Mouse (Mus musculus) Patski (cell line): ENCODE results near the gene Ldb1. TPM values are rescaled to one million over a fixed set of nuclear protein-coding genes. Genes with fewer than 3 reads are reported as not detected.
"Not testable (repeated sequence)": the region's sequence is repeated elsewhere in the genome, so short reads cannot be mapped to it uniquely, and the experiment has no call there.

Experiments
- ATAC-seq: fragments of 100-300 bp; one replicate; pipeline ENCODE4 v1.8.0; 2021
- CTCF ChIA-PET: fragments of 350-600 bp; sonication (Branson Sonifier 250); formaldehyde crosslinking; loops from one replicate; lab custom pipeline; 2022; ENCODE audit warnings: inconsistent platforms; lab: Charles Lee
- POLR2A ChIA-PET: fragments of 350-600 bp; sonication (Branson Sonifier 250); formaldehyde crosslinking; loops from one replicate; lab custom pipeline; 2022; ENCODE audit warnings: antibody characterized with exemption, inconsistent platforms; lab: Charles Lee
- DNase-seq: peaks from one replicate; pipeline ENCODE4 v3.0.0-alpha.2; 2011; ENCODE audit warnings: low read depth, low spot score
- H3K27me3 ChIP-seq: fragments of 371-371 bp; one replicate; pipeline ENCODE4 v1.5.1; 2021
- CTCF ChIP-seq: fragments of 100-300 bp; IDR thresholded peaks from one replicate; pipeline ENCODE4 v1.5.1; 2021
- in situ Hi-C: fragments of 300-500 bp; cut with MboI; formaldehyde crosslinking; loops from 3 replicates; pipeline ENCODE4 v1.11.1; 2018; ENCODE audit warnings: low pct_unique_long_range_greater_than_20kb, mixed read lengths
- polyA plus RNA-seq: library from polyadenylated mRNA; unstranded; gene quantifications from one replicate; pipeline ENCODE4 v1.2.3, GENCODE M21; 2021

The Ldb1 gene
- polyA plus RNA-seq, 1 experiment from 2014 or later = 169 TPM

- ChIA-PET POLR2A (interaction anchor here (0.8 kb wide), 1 partner anchor 41 kb away, joined by 3 read pairs; no protein-coding TSS in a partner anchor), CTCF (interaction anchor here (1.8 kb wide), 1 partner anchor 12 kb away, joined by 5 read pairs; no protein-coding TSS in a partner anchor)
- in situ Hi-C loops = no loop called here
- no peaks in the 10 kb centered on the region for H3K27me3 ChIP-seq
- DNase-seq = peak; percentile 20
- ATAC-seq = no peak
- no peak for TF ChIP-seq CTCF
These were observed 42.7 kb downstream of the Ldb1 start for GRCm38 (mm10) chr19:46002279-46002678.

- no peak for DNase-seq
- ChIA-PET POLR2A (no interaction called here), CTCF (interaction anchor here (1.3 kb wide), 1 partner anchor 15 kb away, joined by 3 read pairs; no protein-coding TSS in a partner anchor)
- in situ Hi-C loops = no loop called here
- no peak for TF ChIP-seq CTCF
- H3K27me3 ChIP-seq = no peaks in the 10 kb centered on the region
- ATAC-seq = no peak
These were observed 45.6 kb downstream of the Ldb1 start for GRCm38 (mm10) chr19:45999378-45999777.

GRCm38 (mm10) chr19:45998694-45999217 is 46.3 kb downstream of the Ldb1 start:
- DNase-seq (no peak), ATAC-seq (no peak)
- no peak for TF ChIP-seq CTCF
- in situ Hi-C loops = no loop called here
- no peaks in the 10 kb centered on the region for H3K27me3 ChIP-seq
- CTCF ChIA-PET = no interaction called here
- POLR2A ChIA-PET = interaction anchor here (0.7 kb wide), 1 partner anchor 225 kb away, joined by 4 read pairs; no protein-coding TSS in a partner anchor

GRCm38 (mm10) chr19:45997785-45998693 is 47.0 kb downstream of the Ldb1 start, which contains the start of gene Armh3:
Gene Armh3, minus strand, starts transcription at chr19:45998488.
- ChIA-PET CTCF (interaction anchor here (0.6 kb wide), 1 partner anchor 119 kb away, joined by 3 read pairs; no protein-coding TSS in a partner anchor), POLR2A (interaction anchor here (0.7 kb wide), 1 partner anchor 225 kb away, joined by 4 read pairs; no protein-coding TSS in a partner anchor)
- ATAC-seq (peak; percentile 75), DNase-seq (peak; percentile 65)
- in situ Hi-C loops = no loop called here
- no peak for TF ChIP-seq CTCF
- H3K27me3 ChIP-seq = no peaks in the 10 kb centered on the region

- POLR2A ChIA-PET = no interaction called here
- CTCF ChIA-PET = interaction anchor here (1.2 kb wide), 1 partner anchor 17 kb away, joined by 5 read pairs; no protein-coding TSS in a partner anchor
These were observed 47.6 kb downstream of the Ldb1 start for GRCm38 (mm10) chr19:45997365-45997764.

GRCm38 (mm10) chr19:45993981-45994737 is 50.9 kb downstream of the Ldb1 start:
- no peak for ATAC-seq
- in situ Hi-C loops = no loop called here

More at GRCm38 (mm10) chr19:45997365-45997764, 47.6 kb downstream of the Ldb1 start:
- in situ Hi-C loops = no loop called here
- ATAC-seq (no peak), DNase-seq (no peak)
- TF ChIP-seq CTCF = no peak
- H3K27me3 ChIP-seq = no peaks in the 10 kb centered on the region

GRCm38 (mm10) chr19:45993441-45993840 is 51.6 kb downstream of the Ldb1 start:
- in situ Hi-C loops, POLR2A ChIA-PET, ATAC-seq: not testable (repeated sequence)

More at GRCm38 (mm10) chr19:45993981-45994737, 50.9 kb downstream of the Ldb1 start:
- no peaks in the 10 kb centered on the region for H3K27me3 ChIP-seq
- ChIA-PET CTCF (interaction anchor here (2.1 to 2.5 kb wide), 2 partner anchors 9 to 20 kb away, joined by 4 to 12 read pairs; partner anchors contain the start of gene Hps6), POLR2A (no interaction called here)
- no peak for TF ChIP-seq CTCF
- no peak for DNase-seq

GRCm38 (mm10) chr19:45991171-45991570 is 53.8 kb downstream of the Ldb1 start:
- in situ Hi-C loops = no loop called here
- ATAC-seq (no peak), DNase-seq (no peak)
- no peak for TF ChIP-seq CTCF
- ChIA-PET CTCF (interaction anchor here (2.8 kb wide), 1 partner anchor 23 kb away, joined by 7 read pairs; no protein-coding TSS in a partner anchor), POLR2A (interaction anchor here (1.4 kb wide), 1 partner anchor 15 kb away, joined by 3 read pairs; no protein-coding TSS in a partner anchor)
- H3K27me3 ChIP-seq = no peaks in the 10 kb centered on the region

More at GRCm38 (mm10) chr19:45993441-45993840, 51.6 kb downstream of the Ldb1 start:
- H3K27me3 ChIP-seq, DNase-seq: not testable (repeated sequence)
- CTCF ChIA-PET = interaction anchor here (2.1 kb wide), 1 partner anchor 10 kb away, joined by 4 read pairs; the partner anchor contains the start of gene Hps6

GRCm38 (mm10) chr19:45988238-45988637 is 56.8 kb downstream of the Ldb1 start:
- DNase-seq = no peak
- in situ Hi-C loops = no loop called here
- ATAC-seq = no peak
- POLR2A ChIA-PET = no interaction called here
- CTCF ChIA-PET = interaction anchor here (1.0 kb wide), 1 partner anchor 35 kb away, joined by 3 read pairs; no protein-coding TSS in a partner anchor
- H3K27me3 ChIP-seq = no peaks in the 10 kb centered on the region
- TF ChIP-seq CTCF = no peak
